Mouse (Mus musculus): Measurements from ENCODE around the gene Dctn1. TPM values are rescaled to one million over a fixed set of nuclear protein-coding genes. Genes with fewer than 3 reads are reported as not detected.
"Not testable (repeated sequence)": the region's sequence is repeated elsewhere in the genome, so short reads cannot be mapped to it uniquely, and the experiment has no call there.

Dctn1 gene
- polyA plus RNA-seq, 1 experiment from 2014 or later: 65.9 TPM

DNA sequence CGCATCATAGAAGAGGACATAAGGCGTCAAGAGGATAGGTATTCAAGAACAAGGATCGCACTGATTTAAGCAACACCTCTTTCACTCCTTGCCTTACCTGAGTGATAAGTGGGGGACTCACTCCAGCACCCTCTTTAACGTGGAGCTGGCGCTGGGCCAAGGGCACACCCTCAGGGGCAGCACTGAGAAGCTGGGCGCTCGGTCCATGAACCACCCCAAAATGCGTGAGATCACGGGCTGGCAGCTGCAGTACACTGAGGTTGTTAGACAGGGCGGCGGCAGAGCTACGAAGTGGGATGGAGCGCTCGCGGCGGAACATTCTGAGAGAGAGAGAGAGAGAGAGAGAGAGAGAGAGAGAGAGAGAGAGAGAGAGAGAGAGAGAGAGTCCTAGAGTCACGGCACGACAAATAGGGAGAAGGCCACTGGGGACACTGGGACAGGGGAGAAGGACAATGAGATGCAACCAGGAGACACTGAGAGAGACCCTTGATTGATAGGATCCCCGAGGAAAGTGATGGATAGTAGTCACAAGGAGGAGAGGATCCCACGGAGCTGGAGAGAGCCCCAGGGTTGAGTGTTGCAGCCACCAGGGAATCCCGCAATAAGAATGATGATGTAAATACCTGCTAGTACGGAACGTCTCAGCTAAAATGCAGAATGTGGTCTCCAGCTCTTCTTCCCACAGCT is 10.0 kb upstream of the Dctn1 start:
- peaks cover 23% of the 10 kb centered on the region for H3K36me3 ChIP-seq
- H3K4me2 ChIP-seq: peak overlapping the region; percentile 74
- peak overlapping the region; percentile 71 for H3K9ac ChIP-seq
- H3K4me3 ChIP-seq: peak overlapping the region; percentile 57
- 8% methylated on average over 23 of the region's 23 CpGs for WGBS
- no peak for ATAC-seq (ENCODE audit: extremely low read depth, insufficient number of reproducible peaks, low FRiP score, low TSS enrichment)
- H3K9me3 ChIP-seq: no peaks in the 10 kb centered on the region
- H3K27ac ChIP-seq (replicated peaks): no peak overlapping the region
- H3K27me3 ChIP-seq (replicated peaks): peaks cover 27% of the 10 kb centered on the region
- peaks cover 22% of the 10 kb centered on the region for H3K4me1 ChIP-seq

- peaks cover 20% of the 10 kb centered on the region for H3K36me3 ChIP-seq
- H3K27me3 ChIP-seq (replicated peaks): peaks cover 33% of the 10 kb centered on the region
- 0 out of 2 replicates have a peak, but pooled peaks have one; percentile 26 for ATAC-seq (ENCODE audit: extremely low read depth, insufficient number of reproducible peaks, low FRiP score, low TSS enrichment)
- H3K27ac ChIP-seq (replicated peaks): no peak within 1 kb of the TSS
- no peaks in the 10 kb centered on the region for H3K9me3 ChIP-seq
- peak within 1 kb of the TSS; percentile 57 for H3K4me3 ChIP-seq
- H3K4me2 ChIP-seq: peak within 1 kb of the TSS; percentile 74
- H3K4me1 ChIP-seq: peaks cover 19% of the 10 kb centered on the region
- whole genome bisulfite sequencing: 2% methylated on average over 32 of the region's 32 CpGs
- peak within 1 kb of the TSS; percentile 71 for H3K9ac ChIP-seq
Measured at GRCm38 (mm10) chr6:83156259-83156684, 9.4 kb upstream of the Dctn1 start, which contains the start of the genes Wdr54 and 1700003E16Rik. Gene Wdr54 (minus strand): TSS chr6:83156397. Gene 1700003E16Rik (plus strand): TSS chr6:83156404.

- not testable (repeated sequence) for H3K4me3 ChIP-seq
Measured at GRCm38 (mm10) chr6:83159456-83159855, 6.3 kb upstream of the Dctn1 start.

DNA sequence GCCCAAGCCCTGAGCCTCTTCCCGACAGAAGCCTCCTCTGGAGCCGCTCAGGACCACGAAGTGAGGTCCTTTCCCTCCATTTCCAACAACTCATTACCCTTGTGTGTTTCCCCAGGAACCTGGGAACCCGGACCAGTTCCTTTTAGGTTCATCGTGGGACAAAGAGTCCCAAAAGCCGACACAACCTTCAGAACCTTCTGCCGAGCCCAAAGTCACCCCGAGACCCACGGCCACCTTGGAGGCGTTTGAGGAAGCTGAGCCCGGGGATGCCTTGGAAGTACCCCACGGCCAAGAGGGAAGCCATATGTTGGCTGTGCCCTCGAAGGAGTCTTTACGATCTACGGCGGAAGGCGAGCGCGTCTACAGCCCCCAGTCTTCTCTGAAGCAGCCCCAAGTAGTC is 4.3 kb upstream of the Dctn1 start:
- H3K4me3 ChIP-seq: peak overlapping the region; percentile 53
- no peaks in the 10 kb centered on the region for H3K9me3 ChIP-seq
- peaks cover 39% of the 10 kb centered on the region for H3K27me3 ChIP-seq (replicated peaks)
- peak overlapping the region; percentile 78 for H3K4me2 ChIP-seq
- 6% methylated on average over 19 of the region's 19 CpGs for WGBS
- H3K36me3 ChIP-seq: no peaks in the 10 kb centered on the region
- H3K9ac ChIP-seq: peak overlapping the region; percentile 73
- H3K4me1 ChIP-seq: peaks cover 26% of the 10 kb centered on the region
- H3K27ac ChIP-seq (replicated peaks): no peak overlapping the region
- no peak for ATAC-seq (ENCODE audit: extremely low read depth, insufficient number of reproducible peaks, low FRiP score, low TSS enrichment)

More at GRCm38 (mm10) chr6:83159456-83159855, 6.3 kb upstream of the Dctn1 start:
- WGBS: 27% methylated on average over 3 of the region's 3 CpGs
- H3K4me2 ChIP-seq; H3K36me3 ChIP-seq; H3K9ac ChIP-seq; H3K27ac ChIP-seq (replicated peaks); ATAC-seq (ENCODE audit: extremely low read depth, insufficient number of reproducible peaks, low FRiP score, low TSS enrichment); H3K9me3 ChIP-seq: not testable (repeated sequence)
- peaks cover 49% of the 10 kb centered on the region for H3K27me3 ChIP-seq (replicated peaks)
- H3K4me1 ChIP-seq: peaks cover 28% of the 10 kb centered on the region

DNA sequence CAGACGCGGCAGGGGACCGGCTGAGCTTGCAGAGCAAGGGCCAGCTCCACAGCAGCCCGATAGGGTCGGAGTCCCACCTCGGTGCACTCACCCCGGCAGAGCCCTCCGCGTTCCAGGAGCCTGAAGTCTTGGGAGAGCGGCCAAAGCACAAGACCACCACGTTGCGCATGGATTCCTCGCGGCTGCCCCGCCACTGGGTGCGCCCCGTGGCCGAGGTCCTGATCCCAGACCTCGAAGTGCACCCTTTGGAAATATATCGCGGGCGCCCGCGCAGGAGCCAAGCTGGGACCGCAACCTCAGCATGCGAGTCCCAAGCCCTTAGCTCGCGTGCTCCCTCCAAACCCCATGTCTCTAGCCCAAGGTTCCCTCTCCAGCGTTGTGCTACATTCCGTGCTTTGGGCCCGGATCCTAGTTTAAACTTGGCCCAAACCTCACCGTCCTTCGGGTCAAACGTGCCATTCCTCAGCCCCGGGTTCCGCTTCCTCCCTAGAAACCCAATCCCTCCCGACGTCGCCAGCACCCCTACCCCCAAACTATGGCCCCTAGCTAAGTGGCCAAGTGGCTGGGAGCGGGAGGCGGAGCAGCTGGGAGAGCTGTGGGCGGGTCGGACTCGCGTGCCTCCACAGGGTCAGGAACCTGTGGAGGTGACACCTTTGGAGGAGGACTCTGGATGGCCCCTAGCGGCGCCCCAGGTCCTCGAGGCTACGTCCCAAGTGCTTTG is 3.6 kb upstream of the Dctn1 start:
- under 1% methylated on average over 49 of the region's 49 CpGs for WGBS
- H3K36me3 ChIP-seq: no peaks in the 10 kb centered on the region
- H3K9ac ChIP-seq: peak overlapping the region; percentile 73
- H3K4me1 ChIP-seq: peaks cover 31% of the 10 kb centered on the region
- H3K4me2 ChIP-seq: peak overlapping the region; percentile 78
- no peaks in the 10 kb centered on the region for H3K9me3 ChIP-seq
- peak overlapping the region; percentile 53 for H3K4me3 ChIP-seq
- H3K27ac ChIP-seq (replicated peaks): no peak overlapping the region
- no peak for ATAC-seq (ENCODE audit: extremely low read depth, insufficient number of reproducible peaks, low FRiP score, low TSS enrichment)
- H3K27me3 ChIP-seq (replicated peaks): peaks cover 38% of the 10 kb centered on the region

DNA sequence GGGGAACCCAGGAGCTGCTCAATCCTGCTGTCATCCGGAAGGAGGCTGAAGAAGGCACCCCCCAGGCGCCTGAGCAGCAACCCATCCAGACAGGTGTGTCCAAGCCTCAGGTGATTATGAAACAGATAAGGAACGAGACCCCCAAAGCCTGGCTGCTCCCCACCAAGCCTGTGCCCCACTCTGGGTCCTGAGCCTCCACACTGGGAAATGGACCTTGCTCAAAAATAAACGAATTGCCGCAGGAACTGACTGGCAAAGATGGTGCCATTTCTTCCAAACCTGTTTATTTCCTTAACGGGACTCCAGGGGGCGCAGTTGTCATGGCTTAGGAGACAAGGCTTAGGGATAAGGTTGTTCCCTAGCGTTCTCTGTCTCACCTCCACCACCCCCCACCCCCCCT is 3.0 kb upstream of the Dctn1 start:
- H3K27me3 ChIP-seq (replicated peaks): peaks cover 35% of the 10 kb centered on the region
- H3K4me3 ChIP-seq: peak overlapping the region; percentile 53
- WGBS: under 1% methylated on average over 8 of the region's 8 CpGs
- peak overlapping the region; percentile 73 for H3K9ac ChIP-seq
- H3K27ac ChIP-seq (replicated peaks): no peak overlapping the region
- peaks cover 37% of the 10 kb centered on the region for H3K4me1 ChIP-seq
- no peak for ATAC-seq (ENCODE audit: extremely low read depth, insufficient number of reproducible peaks, low FRiP score, low TSS enrichment)
- no peaks in the 10 kb centered on the region for H3K9me3 ChIP-seq
- no peaks in the 10 kb centered on the region for H3K36me3 ChIP-seq
- H3K4me2 ChIP-seq: peak overlapping the region; percentile 78

DNA sequence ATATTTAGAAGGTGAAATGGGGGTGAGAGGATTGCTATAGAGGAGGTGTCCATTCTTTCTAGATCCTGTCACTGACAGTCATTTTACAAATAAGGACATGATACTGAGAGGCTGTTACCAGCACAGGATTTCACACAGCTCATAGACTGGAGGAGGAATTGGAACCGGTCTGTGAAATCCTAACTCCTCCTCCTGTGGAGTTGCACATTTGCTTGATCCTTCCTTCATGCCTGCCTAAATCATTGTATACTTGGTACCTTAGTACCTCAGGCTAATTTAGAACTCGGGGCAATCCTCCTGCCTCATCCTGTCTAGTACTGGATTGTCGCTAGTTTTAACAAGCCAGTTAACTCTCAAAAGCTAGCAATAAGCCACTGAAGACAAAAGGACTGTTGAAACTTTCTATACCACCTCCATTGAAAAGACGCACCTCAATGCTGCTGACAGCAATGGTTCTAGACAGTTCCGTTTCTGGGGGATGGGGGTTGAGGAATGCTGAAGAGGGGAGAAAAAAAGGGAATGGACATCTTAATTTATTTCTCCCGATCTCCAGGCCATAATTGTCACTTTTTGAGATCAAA is 604 bp upstream of the Dctn1 start:
- H3K9me3 ChIP-seq: no peaks in the 10 kb centered on the region
- no peak for ATAC-seq (ENCODE audit: extremely low read depth, insufficient number of reproducible peaks, low FRiP score, low TSS enrichment)
- H3K36me3 ChIP-seq: no peaks in the 10 kb centered on the region
- H3K27ac ChIP-seq (replicated peaks): peak overlapping the region; percentile 51
- H3K9ac ChIP-seq: peak overlapping the region; percentile 98
- peak overlapping the region; percentile 95 for H3K4me3 ChIP-seq
- H3K27me3 ChIP-seq (replicated peaks): peaks cover 31% of the 10 kb centered on the region
- WGBS: 5% methylated on average over 6 of the region's 6 CpGs
- H3K4me2 ChIP-seq: peak overlapping the region; percentile 93
- peaks cover 52% of the 10 kb centered on the region for H3K4me1 ChIP-seq

DNA sequence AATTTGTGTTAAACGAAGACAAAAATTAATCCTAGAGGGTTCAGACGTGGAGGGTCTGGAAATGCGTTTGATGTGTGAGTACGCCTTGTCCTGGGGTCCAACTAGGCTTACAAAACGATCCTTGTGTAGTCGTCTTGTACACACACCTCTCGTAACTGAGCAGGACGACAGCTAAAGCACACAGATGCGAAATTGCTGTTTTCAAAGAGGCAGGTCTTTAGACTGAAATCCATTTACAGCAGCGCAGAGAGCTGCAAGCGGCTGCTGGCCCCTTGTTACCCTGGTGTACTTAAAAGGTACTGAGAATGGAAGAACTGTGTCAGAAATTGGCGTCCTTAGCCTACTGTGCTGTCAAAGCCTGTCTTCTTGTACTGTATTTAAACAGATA is 517 bp downstream of the Dctn1 start:
- 1% methylated on average over 12 of the region's 12 CpGs for WGBS
- H3K27ac ChIP-seq (replicated peaks): peak overlapping the region; percentile 76

DNA sequence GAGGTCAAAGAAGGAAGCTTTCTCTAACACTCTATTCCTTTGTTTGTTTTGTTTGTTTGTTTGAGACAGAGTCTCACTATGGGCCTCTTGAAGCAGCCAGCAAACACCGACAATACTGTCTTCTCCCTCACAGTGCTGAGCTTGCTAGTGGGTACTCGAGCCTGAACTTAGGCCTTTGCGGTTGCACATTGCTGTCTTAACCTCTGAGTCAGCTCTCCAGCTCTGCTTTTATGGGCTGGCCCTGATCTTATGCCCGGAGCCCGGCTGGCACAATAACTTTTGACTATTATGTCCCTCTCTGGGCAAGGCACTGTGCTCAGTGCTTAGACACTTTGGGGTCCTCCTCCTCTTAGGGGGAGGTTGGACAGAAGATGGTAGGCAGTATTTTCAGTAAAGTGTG is 4.2 kb downstream of the Dctn1 start:
- no peaks in the 10 kb centered on the region for H3K27me3 ChIP-seq (replicated peaks)
- no peak overlapping the region for H3K27ac ChIP-seq (replicated peaks)
- no peak overlapping the region for H3K4me2 ChIP-seq
- H3K4me1 ChIP-seq: peaks cover 40% of the 10 kb centered on the region
- WGBS: 81% methylated on average over 5 of the region's 5 CpGs
- H3K9ac ChIP-seq: no peak overlapping the region
- no peak overlapping the region for H3K4me3 ChIP-seq
- H3K9me3 ChIP-seq: no peaks in the 10 kb centered on the region
- no peak for ATAC-seq (ENCODE audit: extremely low read depth, insufficient number of reproducible peaks, low FRiP score, low TSS enrichment)
- peaks cover 3% of the 10 kb centered on the region for H3K36me3 ChIP-seq

More for the DNA sequence above, 517 bp downstream of the Dctn1 start:
- peak overlapping the region; percentile 95 for H3K4me3 ChIP-seq
- peak overlapping the region; percentile 93 for H3K4me2 ChIP-seq
- peaks cover 50% of the 10 kb centered on the region for H3K4me1 ChIP-seq
- peak overlapping the region; percentile 98 for H3K9ac ChIP-seq
- H3K27me3 ChIP-seq (replicated peaks): peaks cover 20% of the 10 kb centered on the region
- H3K36me3 ChIP-seq: peaks cover 3% of the 10 kb centered on the region; the same call in 1 of the 2 replicates
- no peak for ATAC-seq (ENCODE audit: extremely low read depth, insufficient number of reproducible peaks, low FRiP score, low TSS enrichment)
- no peaks in the 10 kb centered on the region for H3K9me3 ChIP-seq

- WGBS: 77% methylated on average over 5 of the region's 5 CpGs
- Histone ChIP-seq H3K4me3 (no peak overlapping the region), H3K9ac (no peak overlapping the region), H3K4me1 (peaks cover 36% of the 10 kb centered on the region), H3K27ac (replicated peaks) (no peak overlapping the region), H3K9me3 (no peaks in the 10 kb centered on the region), H3K27me3 (replicated peaks) (no peaks in the 10 kb centered on the region), H3K36me3 (peaks cover 7% of the 10 kb centered on the region), H3K4me2 (no peak overlapping the region)
- ATAC-seq (ENCODE audit: extremely low read depth, insufficient number of reproducible peaks, low FRiP score, low TSS enrichment): no peak
Measured at GRCm38 (mm10) chr6:83171063-83171462, 5.3 kb downstream of the Dctn1 start.

DNA sequence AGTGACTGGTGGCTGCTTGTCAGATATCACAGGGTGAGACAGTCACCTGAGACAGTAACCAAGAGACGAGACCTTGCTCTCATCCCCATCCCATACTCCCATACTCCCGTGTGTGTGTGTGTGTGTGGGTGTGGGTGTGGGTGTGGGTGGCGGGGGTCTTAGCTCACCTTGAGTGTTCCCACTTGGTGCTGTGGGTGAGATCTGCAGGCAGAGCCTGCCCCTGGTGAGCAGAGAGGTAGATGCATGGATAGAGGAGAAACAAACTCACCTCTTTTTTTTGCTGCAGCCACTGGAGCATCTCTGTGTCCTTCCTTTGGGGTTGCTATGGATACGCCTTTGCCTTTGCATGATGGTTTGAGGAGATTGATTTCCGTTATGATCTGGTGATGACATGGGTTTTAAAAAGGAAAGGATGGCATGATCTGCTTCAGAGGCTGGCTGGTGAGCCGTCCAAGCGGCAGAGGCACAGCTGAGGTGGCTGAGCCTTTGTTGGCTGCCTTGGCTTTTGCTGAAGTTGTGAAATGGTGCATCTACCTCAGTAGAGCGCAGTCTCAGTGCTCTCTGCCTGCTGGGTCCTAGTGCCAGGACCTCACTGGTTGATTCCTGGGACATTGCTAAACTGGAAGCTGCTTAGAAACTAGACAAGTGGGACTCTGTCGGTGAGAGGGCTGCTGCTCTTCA is 6.7 kb downstream of the Dctn1 start:
- WGBS: 66% methylated on average over 9 of the region's 9 CpGs
- Histone ChIP-seq H3K27ac (replicated peaks) (no peak overlapping the region), H3K4me3 (no peak overlapping the region), H3K27me3 (replicated peaks) (no peaks in the 10 kb centered on the region), H3K9me3 (no peaks in the 10 kb centered on the region), H3K9ac (0 out of 2 replicates have a peak overlapping the region, but pooled peaks have one; percentile 11), H3K4me1 (peaks cover 26% of the 10 kb centered on the region), H3K4me2 (no peak overlapping the region), H3K36me3 (peaks cover 16% of the 10 kb centered on the region)
- no peak for ATAC-seq (ENCODE audit: extremely low read depth, insufficient number of reproducible peaks, low FRiP score, low TSS enrichment)
